Mouse (Mus musculus): ENCODE data around the gene Gm4924. TPM values are rescaled to one million over a fixed set of nuclear protein-coding genes. Genes with fewer than 3 reads are reported as not detected.
A peak's percentile ranks its signal among the peaks of the same experiment; 100 is the strongest.

Gm4924 gene
- total RNA-seq (2021): 1 to 10 TPM; 1.3 to 1.8 TPM
- long read RNA-seq, experiment 1: 0 reads
- long read RNA-seq, experiment 2: 0 reads

DNA sequence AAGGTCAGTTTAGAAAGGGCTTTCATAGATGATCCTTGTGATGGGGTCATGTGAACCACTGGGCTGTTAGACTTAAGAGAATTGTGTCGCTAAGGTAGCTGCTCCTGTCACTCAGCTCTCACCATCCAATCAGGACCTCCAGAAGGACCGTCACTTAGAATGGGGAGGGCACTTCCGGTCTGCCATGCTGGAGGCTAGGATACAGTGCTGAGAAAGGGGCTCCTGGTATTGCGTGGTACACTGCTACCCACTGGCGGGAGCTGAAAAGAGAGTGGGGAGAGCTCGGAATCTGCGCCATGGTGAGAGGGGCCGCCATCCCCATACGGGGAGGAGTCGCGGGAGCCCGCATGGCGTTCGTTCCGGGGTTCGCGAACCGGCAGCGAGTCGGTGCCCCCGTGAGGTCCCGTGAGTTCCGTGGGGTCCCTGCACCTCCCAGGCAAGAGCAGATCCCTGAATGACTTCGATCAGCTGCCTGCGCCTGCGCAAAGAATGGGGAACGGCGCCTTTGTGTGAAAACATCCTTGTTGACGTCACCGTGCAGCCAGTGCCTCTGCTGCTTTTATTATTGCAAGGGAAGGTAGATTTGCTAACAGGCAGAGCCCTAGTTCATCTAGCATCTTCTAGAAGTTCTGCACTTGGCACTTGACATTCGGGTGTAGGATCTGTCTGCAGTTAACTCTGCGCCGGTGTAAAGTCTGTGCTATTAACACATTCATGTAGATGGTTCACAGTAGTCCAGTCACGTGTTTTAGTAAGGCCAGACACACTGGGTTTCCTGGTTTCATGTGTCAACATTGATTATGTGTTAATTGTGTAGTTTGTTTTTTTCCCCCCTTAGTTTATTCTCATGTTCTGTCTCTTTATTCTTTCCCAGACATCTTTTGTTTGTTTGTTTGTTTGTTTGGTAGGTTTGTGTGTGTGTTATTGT, at the start of gene Gm4924:
Gene Gm4924, plus strand, starts transcription at position 173 of the 928 bp plus-strand sequence.
- DNase-seq: peak; percentile 76
- no peak for TF ChIP-seq CTCF (IDR thresholded peaks at IDR 0.05)
- intact Hi-C loops (cut with DNase I): no loop called here

GRCm38 (mm10) chr10:82316482-82316881, 37.6 kb upstream of the Gm4924 start, which contains the start of gene 4932415D10Rik:
4932415D10Rik (minus strand) TSS chr10:82316582.
- H3K4me3 ChIP-seq: no peak within 1 kb of the TSS
- no peak for DNase-seq
- H3K27ac ChIP-seq: no peak within 1 kb of the TSS
- TF ChIP-seq CTCF (IDR thresholded peaks at IDR 0.05): no peak
- intact Hi-C loops (cut with DNase I): no loop called here

More for the DNA sequence above, at the start of gene Gm4924:
- Histone ChIP-seq H3K4me3 (peak within 1 kb of the TSS; percentile 90), H3K27ac (peak within 1 kb of the TSS; percentile 89)

DNA sequence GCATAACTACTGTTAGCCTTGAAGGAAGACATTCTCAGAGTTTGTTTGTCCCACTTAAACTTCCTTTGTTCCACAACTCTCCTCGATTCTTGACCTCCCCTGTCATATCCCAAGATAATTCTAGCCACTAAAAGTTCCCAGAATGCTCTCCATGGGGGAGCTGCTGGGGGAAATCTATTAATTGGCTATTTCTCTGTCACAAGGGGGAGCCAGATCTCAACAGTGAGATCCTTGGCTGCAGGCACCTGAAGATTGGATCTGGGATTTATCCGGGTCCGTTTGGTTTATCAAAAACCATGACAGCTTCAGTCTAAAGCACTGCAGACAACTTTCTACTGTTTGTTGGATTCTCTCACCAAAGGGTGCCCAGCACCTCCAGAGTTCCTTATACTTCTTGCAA, 33.9 kb upstream of the Gm4924 start:
- intact Hi-C loops (cut with DNase I): no loop called here
- Histone ChIP-seq H3K27ac (no peak overlapping the region), H3K4me3 (no peak overlapping the region)
- TF ChIP-seq CTCF (IDR thresholded peaks at IDR 0.05): no peak
- no peak for DNase-seq

DNA sequence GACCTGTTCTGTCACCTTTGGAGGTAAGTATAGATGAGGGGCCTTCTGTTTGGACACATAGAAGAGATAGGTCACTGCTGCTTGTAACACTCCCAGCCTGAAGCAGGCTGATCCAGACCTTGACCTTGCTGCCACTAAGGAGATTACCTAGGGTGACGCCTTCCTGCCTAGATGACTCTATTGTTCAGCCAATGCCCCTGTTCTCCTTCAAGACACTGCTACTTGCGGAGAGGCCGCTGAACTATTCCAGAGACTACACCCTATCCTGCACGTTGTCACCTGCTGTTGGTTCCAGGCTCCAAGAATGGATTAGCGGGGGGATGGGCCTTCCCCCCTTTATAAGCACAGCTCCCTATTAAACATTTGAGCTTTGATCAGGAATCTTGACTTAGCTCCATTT, 24.2 kb upstream of the Gm4924 start:
- Histone ChIP-seq H3K27ac (no peak overlapping the region), H3K4me3 (no peak overlapping the region)
- DNase-seq: no peak
- no peak for TF ChIP-seq CTCF (IDR thresholded peaks at IDR 0.05)
- intact Hi-C loops (cut with DNase I): no loop called here

DNA sequence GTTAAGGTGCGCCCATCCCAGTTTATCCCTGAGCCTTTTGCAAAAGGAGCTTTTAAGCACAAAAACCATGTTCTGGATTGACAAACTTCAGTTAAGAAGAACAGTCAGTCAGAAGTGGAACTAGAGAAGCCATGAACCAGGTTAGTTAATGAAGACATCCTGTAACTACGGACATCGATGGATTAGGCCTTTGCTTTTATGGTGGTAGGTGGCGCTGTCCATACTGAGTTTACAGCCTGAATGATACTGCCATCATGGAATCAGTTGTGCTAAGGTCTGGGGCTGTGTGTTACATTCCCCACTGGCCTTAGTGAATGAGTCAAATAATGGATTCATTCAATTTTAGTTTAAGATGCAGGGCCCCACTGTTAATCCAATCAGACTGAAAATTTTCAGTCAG, 1.3 kb downstream of the Gm4924 start:
- no peak overlapping the region for H3K27ac ChIP-seq
- H3K4me3 ChIP-seq: no peak overlapping the region
- no peak for DNase-seq
- intact Hi-C loops (cut with DNase I): no loop called here
- no peak for TF ChIP-seq CTCF (IDR thresholded peaks at IDR 0.05)

DNA sequence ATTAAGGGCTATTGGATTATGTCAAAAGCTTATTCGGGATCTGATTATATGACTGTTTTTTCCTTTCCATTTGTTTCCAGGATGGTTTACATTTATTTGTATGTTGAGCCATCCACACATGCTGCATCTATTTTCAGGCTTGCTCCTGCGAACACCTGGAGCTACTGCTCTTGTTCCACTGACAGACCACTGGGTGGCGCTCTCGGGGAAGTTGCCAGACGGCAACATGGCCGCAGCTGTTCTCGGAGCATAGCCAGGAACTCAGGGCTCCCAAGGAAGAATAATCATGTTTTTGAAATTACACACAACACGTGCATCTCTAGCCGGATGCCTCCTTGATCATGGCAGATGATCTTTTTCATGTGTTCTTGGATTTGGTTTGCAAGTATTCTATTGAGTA, 7.9 kb downstream of the Gm4924 start:
- DNase-seq: no peak
- TF ChIP-seq CTCF (IDR thresholded peaks at IDR 0.05): no peak
- no peak overlapping the region for H3K4me3 ChIP-seq
- intact Hi-C loops (cut with DNase I): no loop called here
- H3K27ac ChIP-seq: no peak overlapping the region

DNA sequence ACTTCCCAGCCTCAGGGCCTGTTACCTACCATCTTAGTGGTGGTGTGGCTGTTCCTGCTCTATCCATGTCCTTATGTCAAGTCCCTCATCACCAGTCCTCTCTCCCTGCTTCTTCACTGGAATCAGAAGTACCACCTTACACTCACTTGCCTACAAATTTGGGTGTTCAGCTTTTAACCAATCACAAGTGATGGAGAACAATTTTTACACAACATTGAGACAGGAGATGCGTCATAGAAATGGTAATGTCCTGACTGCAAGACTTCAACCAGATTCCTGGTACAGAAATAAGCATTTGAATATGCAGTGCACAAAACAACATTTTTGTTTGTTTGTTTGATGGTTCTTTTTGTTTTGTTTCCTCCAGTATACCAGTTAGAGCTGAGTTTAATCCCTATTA, 28.9 kb downstream of the Gm4924 start:
- no peak for TF ChIP-seq CTCF (IDR thresholded peaks at IDR 0.05)
- intact Hi-C loops (cut with DNase I): no loop called here
- DNase-seq: no peak
- Histone ChIP-seq H3K4me3 (no peak overlapping the region), H3K27ac (no peak overlapping the region)

DNA sequence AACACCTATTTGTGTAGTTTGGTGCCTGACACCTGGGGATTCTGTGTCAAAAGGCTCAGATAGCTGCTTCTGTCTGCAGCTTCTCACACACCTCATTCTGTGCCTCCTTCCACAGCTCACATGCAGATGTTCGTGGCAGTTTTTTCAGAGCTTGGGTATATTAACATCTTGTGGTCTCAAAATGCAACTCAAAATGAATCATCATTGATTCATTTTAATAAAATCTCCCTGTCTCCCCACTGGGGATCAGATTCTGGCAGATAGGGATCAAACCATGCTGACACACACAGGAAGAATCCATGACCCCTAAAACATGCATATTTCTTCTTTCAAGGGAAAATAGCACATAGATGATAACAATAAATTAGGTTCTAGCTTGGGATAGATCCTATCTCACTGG, 55.5 kb downstream of the Gm4924 start:
- Histone ChIP-seq H3K4me3 (no peak overlapping the region), H3K27ac (no peak overlapping the region)
- intact Hi-C loops (cut with DNase I): no loop called here
- no peak for DNase-seq
- no peak for TF ChIP-seq CTCF (IDR thresholded peaks at IDR 0.05)

GRCm38 (mm10) chr10:82423631-82424030, 69.6 kb downstream of the Gm4924 start:
- DNase-seq: no peak
- TF ChIP-seq CTCF (IDR thresholded peaks at IDR 0.05): no peak
- intact Hi-C loops (cut with DNase I): no loop called here
- H3K4me3 ChIP-seq: no peak overlapping the region
- no peak overlapping the region for H3K27ac ChIP-seq

Other genes with a start within 250 kb of the Gm4924 start
- under 1 TPM; 0.67 to 0.77 TPM for gene AU041133, start 226.2 kb upstream of the Gm4924 start, total RNA-seq (2021)
- gene Zfp938, start 113.0 kb upstream of the Gm4924 start, total RNA-seq (2021): 1 to 10 TPM; 4.0 to 4.1 TPM
- not detected for gene 4932415D10Rik, start 37.7 kb upstream of the Gm4924 start, total RNA-seq (2021)
- not detected for gene Gm1553, start 138.4 kb downstream of the Gm4924 start, total RNA-seq (2021)

Measured in gastrocnemius, adult 2 months (tissue).